Mouse (Mus musculus): ENCODE measurements around the gene Gm20903.
"Not testable (repeated sequence)": the region's sequence is repeated elsewhere in the genome, so short reads cannot be mapped to it uniquely, and the experiment has no call there.

Gm20903 gene

GRCm38 (mm10) chrY:73669015-73669414 is at the start of gene Gm20903:
Gm20903 (plus strand) TSS chrY:73669315.
- not testable (repeated sequence) for DNase-seq
